Mouse (Mus musculus) T-helper 1 cell (primary cell): ENCODE measurements around the gene Mfsd4a.

Experiments used
- in situ Hi-C: fragments of 300-600 bp; cut with MboI, MseI; formaldehyde crosslinking; loops from one replicate; pipeline ENCODE4 v1.15.1; 2025; ENCODE audit warnings: high pct_unique_total_duplicates

Mfsd4a gene

GRCm38 (mm10) chr1:131990083-131990760 is 77.6 kb downstream of the Mfsd4a start:
- in situ Hi-C loops, result no loop called here

- in situ Hi-C loops, result no loop called here
Observed at GRCm38 (mm10) chr1:131989476-131989875, 78.4 kb downstream of the Mfsd4a start.

DNA sequence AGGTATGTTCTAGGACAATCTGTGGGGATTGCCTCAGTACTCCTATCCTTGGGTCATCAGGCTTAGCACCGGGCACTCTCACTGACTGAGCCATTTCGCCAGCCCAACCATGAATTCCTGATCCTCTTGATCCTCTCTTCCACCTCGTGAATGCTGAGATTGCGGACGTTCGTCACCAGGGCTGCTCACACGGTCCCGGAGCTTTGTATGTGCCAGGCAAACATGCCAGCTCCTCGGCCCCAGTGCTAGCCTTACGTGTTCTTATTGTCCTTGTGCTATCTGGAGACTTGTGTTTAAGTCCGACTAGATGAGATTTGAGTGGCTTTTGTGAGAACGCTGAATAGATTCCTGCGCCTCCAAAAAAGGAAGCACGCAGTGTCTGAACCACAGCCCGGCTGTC is 80.4 kb downstream of the Mfsd4a start:
- in situ Hi-C loops, result no loop called here

- in situ Hi-C loops, result no loop called here
Observed at GRCm38 (mm10) chr1:131983806-131984205, 84.1 kb downstream of the Mfsd4a start.

DNA sequence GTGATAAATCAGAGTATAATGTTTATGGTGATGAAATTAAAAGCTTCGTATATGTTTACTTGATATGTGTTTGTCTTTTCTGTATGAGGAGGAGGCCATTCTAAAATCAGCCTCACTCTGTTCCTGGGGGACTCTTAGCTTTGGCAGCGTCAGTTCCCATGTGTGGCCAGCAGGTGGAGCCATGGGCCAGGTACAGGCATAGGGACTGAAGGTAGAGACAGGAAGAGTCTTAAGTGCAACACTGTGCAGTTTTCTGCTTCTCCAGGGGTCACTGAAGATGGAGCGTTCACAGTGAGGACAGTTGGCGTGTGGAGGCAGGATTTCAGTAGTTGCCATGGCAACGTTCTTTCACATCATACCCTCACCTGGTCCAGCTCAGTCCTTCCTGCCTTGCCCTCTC is 85.0 kb downstream of the Mfsd4a start:
- in situ Hi-C loops, result no loop called here

DNA sequence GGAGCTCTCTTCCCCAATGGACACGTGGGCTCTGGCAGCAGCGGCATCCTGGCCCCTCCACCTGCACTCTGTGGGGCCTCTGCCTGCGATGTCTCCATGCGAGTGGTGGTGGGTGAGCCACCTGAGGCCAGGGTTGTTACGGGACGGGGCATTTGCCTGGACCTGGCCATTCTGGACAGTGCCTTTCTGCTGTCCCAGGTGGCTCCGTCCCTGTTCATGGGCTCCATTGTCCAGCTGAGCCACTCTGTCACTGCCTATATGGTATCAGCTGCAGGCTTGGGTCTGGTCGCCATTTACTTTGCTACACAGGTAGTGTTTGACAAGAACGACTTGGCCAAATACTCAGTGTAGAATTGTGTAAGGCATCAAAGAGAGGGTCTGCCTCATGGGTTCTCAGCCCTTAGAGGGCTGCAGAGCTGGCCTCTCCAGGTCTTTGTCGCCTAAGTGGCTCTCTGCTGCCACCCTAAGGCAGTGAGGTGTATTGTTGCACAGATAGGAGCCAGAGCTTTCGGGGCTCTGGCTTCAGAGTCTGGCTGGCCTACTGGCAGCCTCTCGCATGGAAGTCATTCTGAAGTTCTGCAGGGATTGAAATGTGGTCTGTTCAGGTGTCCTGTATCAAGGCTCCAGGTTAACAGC is 86.4 kb downstream of the Mfsd4a start:
- in situ Hi-C loops, result no loop called here

- in situ Hi-C loops, result no loop called here
Observed at GRCm38 (mm10) chr1:131980471-131980870, 87.4 kb downstream of the Mfsd4a start.

GRCm38 (mm10) chr1:131976886-131977285 is 91.0 kb downstream of the Mfsd4a start:
- in situ Hi-C loops, result loop anchor here (5.0 kb wide), 1 partner anchor 140 kb away; no protein-coding TSS in a partner anchor

DNA sequence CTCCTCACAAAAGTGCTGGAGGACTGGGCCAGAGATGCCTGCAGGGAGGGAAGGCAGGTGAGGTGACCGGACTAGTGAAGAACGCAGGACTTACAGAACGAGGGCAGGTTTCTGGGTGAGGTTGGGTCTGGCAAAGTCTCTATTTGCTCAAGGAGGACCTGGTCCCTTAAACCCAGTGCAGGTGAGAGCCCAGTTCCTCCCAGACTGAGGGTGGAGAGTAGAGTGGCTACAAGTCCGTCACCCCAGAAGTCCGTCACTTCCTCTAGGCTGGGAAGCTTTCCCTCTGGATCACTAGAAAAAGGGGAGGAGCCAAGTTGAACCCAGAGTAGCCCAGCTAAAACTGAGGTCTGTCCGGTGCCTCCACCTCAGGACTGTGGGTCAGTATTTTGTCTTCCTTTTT is 93.9 kb downstream of the Mfsd4a start:
- in situ Hi-C loops, result no loop called here
